Mouse (Mus musculus) myocyte (in vitro differentiated cells): ENCODE measurements around the gene Slc22a23.

Source experiments
- CEBPB ChIP-seq: IDR thresholded peaks from 2 replicates; pipeline ENCODE4 v1.6.1; 2011; ENCODE audit warnings: mild to moderate bottlenecking, moderate library complexity; ENCODE audit not compliant: poor library complexity, insufficient read depth, severe bottlenecking
- E2F4 ChIP-seq: IDR thresholded peaks from one replicate; pipeline ENCODE4 v1.6.1; 2011; ENCODE audit warnings: mild to moderate bottlenecking, control low read depth, moderate library complexity; ENCODE audit not compliant: insufficient read depth
- MAX ChIP-seq: IDR thresholded peaks from one replicate; pipeline ENCODE4 v1.6.1; 2011; ENCODE audit warnings: low read depth, mild to moderate bottlenecking, control low read depth
- MYOD1 ChIP-seq, 3 experiments: IDR thresholded peaks; one replicate each; pipeline ENCODE4 v1.6.1; 2011; ENCODE audit warnings: control low read depth in 2 of 3, low read depth in 2 of 3, mild to moderate bottlenecking in 2 of 3, moderate library complexity in 1 of 3; ENCODE audit not compliant: insufficient read length in 2 of 3, control insufficient read depth in 1 of 3
- MYOG ChIP-seq, 3 experiments: IDR thresholded peaks; one replicate each; pipeline ENCODE4 v1.6.1; 2011; ENCODE audit warnings: control low read depth in 2 of 3, low read depth in 2 of 3, mild to moderate bottlenecking in 2 of 3; ENCODE audit not compliant: insufficient read length in 2 of 3, control insufficient read depth in 1 of 3, insufficient read depth in 1 of 3
- POLR2A ChIP-seq: IDR thresholded peaks from one replicate; pipeline ENCODE4 v1.6.1; 2011; ENCODE audit warnings: low read depth, mild to moderate bottlenecking, control low read depth, moderate library complexity; ENCODE audit not compliant: insufficient read length
- POLR2AphosphoS2 ChIP-seq: IDR thresholded peaks from one replicate; pipeline ENCODE4 v1.6.1; 2011; ENCODE audit warnings: low read depth, control low read depth; ENCODE audit not compliant: insufficient read length
- SRF ChIP-seq: IDR thresholded peaks from one replicate; pipeline ENCODE4 v1.6.1; 2011; ENCODE audit warnings: low read depth; ENCODE audit not compliant: control insufficient read depth, insufficient read length
- TCF12 ChIP-seq: IDR thresholded peaks from one replicate; pipeline ENCODE4 v1.6.1; 2011; ENCODE audit warnings: mild to moderate bottlenecking, control low read depth; ENCODE audit not compliant: poor library complexity, insufficient read depth, severe bottlenecking
- TCF3 ChIP-seq: IDR thresholded peaks from one replicate; pipeline ENCODE4 v1.6.1; 2011; ENCODE audit warnings: low read depth, control low read depth; ENCODE audit not compliant: insufficient read length
- USF1 ChIP-seq: IDR thresholded peaks from one replicate; pipeline ENCODE4 v1.6.1; 2011; ENCODE audit warnings: low read depth, mild to moderate bottlenecking, control low read depth, moderate library complexity

DNA sequence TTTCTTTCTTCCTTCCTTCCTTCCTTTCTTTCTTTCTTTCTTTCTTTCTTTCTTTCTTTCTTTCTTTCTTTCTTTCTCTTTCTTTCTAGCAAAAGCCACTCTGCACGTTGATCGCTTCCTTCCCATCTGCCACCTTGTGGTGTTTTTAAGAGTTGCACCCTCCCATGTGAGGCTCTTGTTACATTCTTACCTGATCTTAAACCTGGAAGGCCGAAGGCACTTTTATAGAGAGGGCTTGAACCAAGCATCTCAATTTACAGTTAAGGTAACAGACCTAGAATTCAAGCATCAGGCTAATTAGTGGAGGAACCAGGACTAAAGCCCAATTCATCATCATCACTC lies 190.1 kb downstream of the Slc22a23 start:
- no peak for TF ChIP-seq POLR2A
- TF ChIP-seq USF1, result no peak
- no peak for TF ChIP-seq SRF
- no peak for TF ChIP-seq CEBPB
- no peak for TF ChIP-seq TCF12
- no peak for TF ChIP-seq E2F4
- no peak for TF ChIP-seq MAX
- TF ChIP-seq MYOD1 (IDR thresholded peaks at IDR 0.05; ENCODE audit: control insufficient read depth in 1 of 3, insufficient read length in 2 of 3, low read depth in 2 of 3), result no peak
- TF ChIP-seq TCF3, result no peak
- no peak for TF ChIP-seq POLR2AphosphoS2
- no peak for TF ChIP-seq MYOG (IDR thresholded peaks at IDR 0.05; ENCODE audit: control insufficient read depth in 1 of 3, insufficient read depth in 1 of 3, insufficient read length in 2 of 3, low read depth in 2 of 3)
